Mouse (Mus musculus) heart, embryonic 15.5 days (tissue): ENCODE data around the gene Pdk3. TPM values are rescaled to one million over a fixed set of nuclear protein-coding genes. Genes with fewer than 3 reads are reported as not detected.

Experiments
- ATAC-seq: fragments of 200-750 bp; cut with Nextera tagmentation; replicated peaks from 2 replicates; pipeline ENCODE4 v1.8.0; 2017; ENCODE audit warnings: low read depth, moderate TSS enrichment; ENCODE audit not compliant: insufficient number of reproducible peaks, insufficient read depth, low FRiP score
- H3K27ac ChIP-seq: fragments of 300-500 bp; sonication (generic); 2 replicates; pipeline ENCODE4 v1.5.1; 2015; ENCODE audit warnings: mild to moderate bottlenecking, inconsistent platforms
- H3K27me3 ChIP-seq: fragments of 300-500 bp; sonication (generic); 2 replicates; pipeline ENCODE4 v1.6.1; 2015; ENCODE audit warnings: inconsistent platforms
- H3K36me3 ChIP-seq: fragments of 300-500 bp; sonication (generic); 2 replicates; pipeline ENCODE4 v1.6.1; 2015; ENCODE audit warnings: mild to moderate bottlenecking, inconsistent platforms
- H3K4me1 ChIP-seq: fragments of 300-500 bp; sonication (generic); replicated peaks from 2 replicates; pipeline ENCODE4 v1.6.1; 2015; ENCODE audit warnings: inconsistent platforms
- H3K4me2 ChIP-seq: fragments of 300-500 bp; sonication (generic); 2 replicates; pipeline ENCODE4 v1.6.1; 2015; ENCODE audit warnings: inconsistent platforms, mild to moderate bottlenecking, moderate library complexity
- H3K4me3 ChIP-seq: fragments of 300-500 bp; sonication (generic); 2 replicates; pipeline ENCODE4 v1.5.1; 2015; ENCODE audit warnings: mild to moderate bottlenecking, inconsistent platforms
- H3K9ac ChIP-seq: fragments of 300-500 bp; sonication (generic); 2 replicates; pipeline ENCODE4 v1.6.1; 2015; ENCODE audit warnings: mild to moderate bottlenecking, inconsistent platforms
- H3K9me3 ChIP-seq: fragments of 300-500 bp; sonication (generic); replicated peaks from 2 replicates; pipeline ENCODE4 v1.6.1; 2016; ENCODE audit warnings: inconsistent platforms
- WGBS: fragments of 180-500 bp; shearing (Covaris S2); methylation state at CpG from one replicate; pipeline ENCODE4 v1.1.7; 2015; ENCODE audit warnings: mixed read lengths; 5-methylcytosine and 5-hydroxymethylcytosine counted together
- polyA plus RNA-seq: library from polyadenylated mRNA; unstranded; fragments of >200 nt; fragmentation: Nextera tagmentation; extraction: Ambion mirVana; gene quantifications from 2 replicates; pipeline ENCODE4 v1.2.1, GENCODE M21; 2015

The Pdk3 gene
- polyA plus RNA-seq, 1 experiment from 2014 or later = 97.2 TPM

DNA sequence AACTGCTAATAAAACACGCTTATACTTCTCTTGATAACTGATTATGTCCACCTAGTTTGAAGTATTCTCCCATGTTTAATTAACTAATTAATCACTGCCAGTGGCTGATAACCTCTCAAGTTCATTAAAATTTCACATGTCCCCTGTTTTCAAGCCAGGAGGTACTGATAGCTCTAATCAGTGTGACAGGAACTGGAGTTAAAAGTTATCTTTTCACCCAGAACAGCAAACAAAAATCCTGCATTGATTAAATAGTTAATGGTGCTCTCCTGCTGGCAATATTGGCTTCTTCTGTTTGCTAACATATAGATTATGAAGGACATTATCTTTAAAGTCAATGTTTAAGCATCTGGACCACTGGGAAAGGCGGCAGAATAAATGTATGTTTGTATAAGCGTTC, 71.2 kb downstream of the Pdk3 start:
- Histone ChIP-seq H3K36me3 (no peaks in the 10 kb centered on the region), H3K27me3 (no peaks in the 10 kb centered on the region), H3K4me3 (no peak overlapping the region), H3K9ac (no peak overlapping the region), H3K4me1 (no peaks in the 10 kb centered on the region), H3K4me2 (no peak overlapping the region), H3K27ac (no peak overlapping the region), H3K9me3 (no peaks in the 10 kb centered on the region)
- WGBS = 78% methylated on average over 3 of the region's 3 CpGs
- ATAC-seq = no peak

- Histone ChIP-seq H3K4me2 (no peak overlapping the region), H3K9me3 (no peaks in the 10 kb centered on the region), H3K4me3 (no peak overlapping the region), H3K9ac (no peak overlapping the region), H3K27ac (no peak overlapping the region), H3K36me3 (no peaks in the 10 kb centered on the region), H3K4me1 (no peaks in the 10 kb centered on the region), H3K27me3 (no peaks in the 10 kb centered on the region)
- ATAC-seq = no peak
- WGBS = 56% methylated on average over 7 of the region's 7 CpGs
Measured at GRCm38 (mm10) chrX:93756867-93757455, 75.0 kb downstream of the Pdk3 start.

- ATAC-seq = no peak
Measured at GRCm38 (mm10) chrX:93755210-93755842, 76.7 kb downstream of the Pdk3 start.

DNA sequence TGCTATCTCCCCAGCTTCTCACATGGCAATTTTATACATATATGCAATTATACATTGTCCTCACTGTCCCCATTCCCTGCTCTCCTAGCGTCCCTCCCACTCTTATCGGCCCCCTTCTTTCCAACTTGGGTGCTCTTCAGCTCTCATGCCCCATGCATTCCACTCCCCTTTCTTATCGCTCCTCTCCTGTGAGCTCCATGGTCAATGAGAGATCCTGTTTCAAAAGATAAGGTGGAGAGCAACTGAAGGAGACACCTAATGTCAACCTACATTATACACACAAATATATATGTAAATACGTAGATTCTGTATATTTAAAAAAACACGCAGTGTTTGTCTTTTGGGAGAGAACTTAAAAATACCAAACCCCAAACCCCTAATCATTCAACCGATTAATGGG, 81.4 kb downstream of the Pdk3 start:
- no peak for ATAC-seq
- Histone ChIP-seq H3K4me2 (no peak overlapping the region), H3K9me3 (no peaks in the 10 kb centered on the region), H3K36me3 (no peaks in the 10 kb centered on the region), H3K27me3 (no peaks in the 10 kb centered on the region), H3K4me3 (no peak overlapping the region), H3K9ac (no peak overlapping the region), H3K4me1 (no peaks in the 10 kb centered on the region), H3K27ac (no peak overlapping the region)
- 73% methylated on average over 6 of the region's 6 CpGs for WGBS

More at GRCm38 (mm10) chrX:93755210-93755842, 76.7 kb downstream of the Pdk3 start:
- Histone ChIP-seq H3K4me2 (no peak overlapping the region), H3K4me1 (no peaks in the 10 kb centered on the region), H3K9me3 (no peaks in the 10 kb centered on the region), H3K4me3 (no peak overlapping the region), H3K9ac (no peak overlapping the region), H3K27ac (no peak overlapping the region), H3K36me3 (no peaks in the 10 kb centered on the region), H3K27me3 (no peaks in the 10 kb centered on the region)
- 51% methylated on average over 11 of the region's 11 CpGs for WGBS

- Histone ChIP-seq H3K27me3 (no peaks in the 10 kb centered on the region), H3K9me3 (no peaks in the 10 kb centered on the region), H3K4me3 (no peak overlapping the region), H3K4me1 (no peaks in the 10 kb centered on the region), H3K9ac (no peak overlapping the region), H3K4me2 (no peak overlapping the region), H3K27ac (no peak overlapping the region), H3K36me3 (no peaks in the 10 kb centered on the region)
- 88% methylated on average over 1 of the region's 1 CpGs for WGBS
- no peak for ATAC-seq
Measured at GRCm38 (mm10) chrX:93749165-93749564, 82.8 kb downstream of the Pdk3 start.

GRCm38 (mm10) chrX:93732975-93733748, 98.8 kb downstream of the Pdk3 start:
- no peak for ATAC-seq
- H3K9ac ChIP-seq = no peak overlapping the region
- 47% methylated on average over 6 of the region's 6 CpGs for WGBS
- no peaks in the 10 kb centered on the region for H3K4me1 ChIP-seq
- no peaks in the 10 kb centered on the region for H3K27me3 ChIP-seq
- H3K4me3 ChIP-seq = no peak overlapping the region
- no peaks in the 10 kb centered on the region for H3K36me3 ChIP-seq
- H3K27ac ChIP-seq = no peak overlapping the region
- H3K4me2 ChIP-seq = no peak overlapping the region
- H3K9me3 ChIP-seq = no peaks in the 10 kb centered on the region

DNA sequence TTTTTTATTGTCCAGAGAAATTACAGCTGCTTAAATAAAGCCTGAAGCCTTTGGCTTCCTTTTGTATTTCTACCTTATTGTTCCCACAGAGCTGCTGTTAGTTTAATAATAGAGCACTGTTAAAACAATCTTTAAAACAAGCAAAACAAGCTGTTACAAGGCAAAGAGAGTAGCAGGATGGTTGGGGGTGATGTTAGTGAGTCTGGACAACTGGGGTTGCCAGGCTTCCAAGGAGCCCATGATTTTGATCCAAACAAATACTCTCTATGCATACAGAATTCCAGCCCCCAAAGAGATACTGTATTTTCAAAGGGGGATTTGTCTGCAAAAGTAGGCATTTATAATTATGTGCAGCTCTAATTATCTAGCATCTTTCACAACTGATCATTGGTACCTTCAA, 99.6 kb downstream of the Pdk3 start:
- no peak overlapping the region for H3K4me3 ChIP-seq
- no peak for ATAC-seq
- no peaks in the 10 kb centered on the region for H3K36me3 ChIP-seq
- no peaks in the 10 kb centered on the region for H3K9me3 ChIP-seq
- no peaks in the 10 kb centered on the region for H3K4me1 ChIP-seq
- H3K27ac ChIP-seq = no peak overlapping the region
- no peaks in the 10 kb centered on the region for H3K27me3 ChIP-seq
- no peak overlapping the region for H3K4me2 ChIP-seq
- no peak overlapping the region for H3K9ac ChIP-seq

DNA sequence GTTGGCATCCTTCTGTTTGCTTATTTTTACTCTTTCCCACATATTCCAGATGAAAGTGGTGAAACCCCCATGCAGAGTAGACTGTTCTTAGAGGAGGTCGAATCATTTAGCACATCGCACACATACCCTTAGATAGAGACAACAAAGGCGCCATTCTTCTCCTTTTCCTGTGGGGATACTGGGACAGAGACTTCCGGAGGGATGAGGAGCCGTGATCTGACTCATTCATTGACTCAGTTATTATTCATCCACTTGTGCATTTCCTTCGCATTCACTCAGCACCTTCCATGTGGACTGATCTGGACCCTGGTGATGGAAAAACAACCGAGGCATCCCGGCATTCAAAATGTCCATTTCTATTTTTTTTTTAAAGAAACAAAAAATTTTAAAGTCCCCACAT, 101.1 kb downstream of the Pdk3 start:
- H3K9ac ChIP-seq = no peak overlapping the region
- no peaks in the 10 kb centered on the region for H3K4me1 ChIP-seq
- H3K36me3 ChIP-seq = no peaks in the 10 kb centered on the region
- H3K27me3 ChIP-seq = no peaks in the 10 kb centered on the region
- H3K9me3 ChIP-seq = no peaks in the 10 kb centered on the region
- H3K27ac ChIP-seq = no peak overlapping the region
- no peak overlapping the region for H3K4me2 ChIP-seq
- no peak for ATAC-seq
- 74% methylated on average over 8 of the region's 8 CpGs for WGBS
- no peak overlapping the region for H3K4me3 ChIP-seq

GRCm38 (mm10) chrX:93729529-93729928, 102.5 kb downstream of the Pdk3 start:
- 81% methylated on average over 1 of the region's 1 CpGs for WGBS

More at GRCm38 (mm10) chrX:93729529-93729928, 102.5 kb downstream of the Pdk3 start:
- no peak overlapping the region for H3K9ac ChIP-seq
- H3K9me3 ChIP-seq = no peaks in the 10 kb centered on the region
- H3K4me2 ChIP-seq = no peak overlapping the region
- ATAC-seq = no peak
- no peaks in the 10 kb centered on the region for H3K27me3 ChIP-seq
- H3K27ac ChIP-seq = no peak overlapping the region
- H3K36me3 ChIP-seq = no peaks in the 10 kb centered on the region
- H3K4me1 ChIP-seq = no peaks in the 10 kb centered on the region
- H3K4me3 ChIP-seq = no peak overlapping the region
